Mouse (Mus musculus) hindbrain, embryonic 13.5 days (tissue): Measurements from ENCODE around the gene Strn4. TPM values are rescaled to one million over a fixed set of nuclear protein-coding genes. Genes with fewer than 3 reads are reported as not detected.

Experiments used
- ATAC-seq: fragments of 200-750 bp; cut with Nextera tagmentation; 2 replicates; pipeline ENCODE4 v1.8.0; 2017; ENCODE audit warnings: moderate TSS enrichment; ENCODE audit not compliant: low FRiP score
- H3K27ac ChIP-seq: fragments of 300-500 bp; sonication (generic); 2 replicates; pipeline ENCODE4 v1.5.1; 2015; ENCODE audit warnings: inconsistent platforms, mild to moderate bottlenecking, moderate library complexity
- H3K27me3 ChIP-seq: fragments of 300-500 bp; sonication (generic); 2 replicates; pipeline ENCODE4 v1.6.1; 2015; ENCODE audit warnings: mild to moderate bottlenecking, inconsistent platforms
- H3K36me3 ChIP-seq: fragments of 300-500 bp; sonication (generic); 2 replicates; pipeline ENCODE4 v1.6.1; 2015; ENCODE audit warnings: mild to moderate bottlenecking, inconsistent platforms
- H3K4me1 ChIP-seq: fragments of 300-500 bp; sonication (generic); replicated peaks from 2 replicates; pipeline ENCODE4 v1.6.1; 2015; ENCODE audit warnings: inconsistent platforms
- H3K4me2 ChIP-seq: fragments of 300-500 bp; sonication (generic); 2 replicates; pipeline ENCODE4 v1.6.1; 2015; ENCODE audit warnings: inconsistent platforms, mild to moderate bottlenecking, moderate library complexity
- H3K4me3 ChIP-seq: fragments of 300-500 bp; sonication (generic); 2 replicates; pipeline ENCODE4 v1.5.1; 2015; ENCODE audit warnings: mild to moderate bottlenecking, inconsistent platforms
- H3K9ac ChIP-seq: fragments of 300-500 bp; sonication (generic); 2 replicates; pipeline ENCODE4 v1.6.1; 2015; ENCODE audit warnings: mild to moderate bottlenecking, inconsistent platforms
- H3K9me3 ChIP-seq: fragments of 300-500 bp; sonication (generic); 2 replicates; pipeline ENCODE4 v1.6.1; 2016; ENCODE audit warnings: inconsistent platforms
- WGBS: fragments of 180-500 bp; shearing (Covaris S2); methylation state at CpG from one replicate; pipeline ENCODE4 v1.1.7; 2015; 5-methylcytosine and 5-hydroxymethylcytosine counted together
- polyA plus RNA-seq: library from polyadenylated mRNA; unstranded; fragments of >200 nt; fragmentation: Nextera tagmentation; extraction: Ambion mirVana; gene quantifications from 2 replicates; pipeline ENCODE4 v1.2.1, GENCODE M21; 2015

The Strn4 gene
- polyA plus RNA-seq, 1 experiment from 2014 or later = 159 TPM

DNA sequence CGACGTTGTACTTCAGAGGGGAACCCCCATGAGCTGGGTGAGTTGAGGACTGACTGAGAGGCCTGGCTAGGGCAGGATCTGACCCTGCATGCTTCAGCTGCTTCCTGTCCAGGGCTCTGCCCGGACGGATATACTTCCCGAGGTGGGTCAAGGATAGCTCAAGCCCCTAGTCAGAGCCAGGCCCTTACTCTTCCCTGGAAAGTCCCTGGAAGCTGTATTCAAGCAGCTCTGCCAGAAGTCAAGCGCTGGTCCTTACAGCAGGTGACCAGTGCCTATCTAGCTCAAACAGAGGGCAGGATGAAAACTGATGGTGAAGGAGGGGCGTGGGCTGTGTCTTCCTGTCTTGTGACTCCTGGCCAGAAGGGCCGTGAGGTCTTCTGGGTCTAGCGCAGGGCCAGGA lies 14.8 kb downstream of the Strn4 start:
- no peaks in the 10 kb centered on the region for H3K27me3 ChIP-seq
- H3K4me2 ChIP-seq = no peak overlapping the region
- no peak overlapping the region for H3K4me3 ChIP-seq
- H3K9ac ChIP-seq = no peak overlapping the region
- H3K27ac ChIP-seq = no peak overlapping the region
- no peak for ATAC-seq
- H3K36me3 ChIP-seq = peaks cover 99% of the 10 kb centered on the region
- H3K9me3 ChIP-seq = no peaks in the 10 kb centered on the region
- H3K4me1 ChIP-seq = peaks cover 6% of the 10 kb centered on the region
- 90% methylated on average over 9 of the region's 9 CpGs for WGBS

DNA sequence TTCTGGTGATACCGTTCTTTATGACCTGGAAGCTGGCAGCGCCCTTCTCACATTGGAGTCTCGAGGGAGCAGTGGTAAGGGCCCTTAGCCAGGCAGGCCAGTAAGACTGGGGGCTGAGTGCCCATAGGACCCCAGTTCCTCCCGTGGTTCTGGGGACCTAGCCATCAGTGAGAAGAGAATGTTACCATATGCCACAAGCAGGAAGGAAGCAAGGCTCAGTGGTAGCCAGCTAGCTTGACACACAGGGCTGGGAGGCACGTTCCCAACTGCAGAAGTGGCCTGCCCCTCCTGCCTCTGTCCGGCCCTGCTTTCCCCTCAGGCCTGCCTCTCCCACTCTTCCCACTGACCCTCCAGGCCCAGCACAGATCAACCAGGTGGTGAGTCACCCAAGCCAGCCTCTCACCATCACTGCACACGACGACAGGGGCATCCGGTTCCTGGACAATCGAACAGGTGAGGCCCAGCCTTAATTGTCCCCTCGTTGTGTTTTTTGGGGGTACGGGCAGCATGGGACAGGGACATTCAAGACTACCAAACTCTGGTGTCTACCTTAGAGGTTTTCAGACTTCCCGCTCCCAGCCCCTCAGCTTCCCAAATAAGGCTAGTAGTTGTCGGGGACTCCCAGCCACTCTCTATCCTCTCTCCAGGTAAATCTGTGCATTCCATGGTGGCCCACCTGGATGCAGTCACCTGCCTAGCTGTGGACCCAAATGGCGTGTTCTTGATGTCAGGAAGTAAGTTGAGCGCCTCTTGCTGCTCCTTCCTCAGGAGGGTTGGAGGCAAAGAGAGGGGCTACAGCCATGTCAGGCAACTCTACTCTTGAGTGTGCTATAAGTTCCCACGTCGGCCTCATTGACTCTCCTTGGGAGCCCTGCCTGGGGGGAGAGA lies 22.5 kb downstream of the Strn4 start:
- peaks cover 76% of the 10 kb centered on the region for H3K36me3 ChIP-seq
- ATAC-seq = no peak
- no peak overlapping the region for H3K27ac ChIP-seq
- peaks cover 7% of the 10 kb centered on the region for H3K4me1 ChIP-seq
- H3K9ac ChIP-seq = no peak overlapping the region
- H3K27me3 ChIP-seq = no peaks in the 10 kb centered on the region
- H3K4me2 ChIP-seq = no peak overlapping the region
- 97% methylated on average over 18 of the region's 18 CpGs for WGBS
- H3K9me3 ChIP-seq = no peaks in the 10 kb centered on the region
- H3K4me3 ChIP-seq = no peak overlapping the region

DNA sequence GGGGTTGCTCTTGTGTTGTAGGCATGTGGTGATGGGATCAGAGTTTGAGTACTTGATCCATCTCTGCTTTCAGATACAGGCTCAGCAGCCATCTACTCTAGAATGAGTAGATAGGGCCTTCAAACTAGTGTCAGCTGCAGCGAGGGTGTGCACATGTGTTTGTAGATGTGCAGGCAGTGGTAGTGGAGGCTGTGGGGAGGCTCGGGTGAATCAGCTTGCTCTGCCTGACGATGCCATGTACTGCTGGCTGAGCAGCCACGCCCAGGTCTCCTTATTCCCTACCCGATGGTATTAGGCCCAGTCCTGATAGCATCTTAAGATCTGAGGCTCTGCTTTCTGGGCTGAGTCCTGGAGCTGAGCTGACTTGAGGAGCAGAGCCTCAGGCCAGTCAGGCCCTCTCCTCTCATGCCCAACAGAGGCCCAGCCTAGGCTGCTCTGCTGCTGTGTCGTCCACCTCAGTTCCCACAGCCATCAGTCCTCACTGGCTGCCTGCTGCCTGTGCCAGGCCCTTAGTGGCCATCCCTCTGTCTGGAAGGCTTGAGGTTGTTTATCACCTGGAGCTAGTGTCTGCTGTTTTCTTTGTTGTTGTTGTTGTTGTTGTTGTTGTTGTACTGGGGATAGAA lies 23.2 kb downstream of the Strn4 start:
- peaks cover 69% of the 10 kb centered on the region for H3K36me3 ChIP-seq
- H3K27ac ChIP-seq = no peak overlapping the region
- peaks cover 14% of the 10 kb centered on the region for H3K4me1 ChIP-seq
- no peak overlapping the region for H3K4me2 ChIP-seq
- no peaks in the 10 kb centered on the region for H3K27me3 ChIP-seq
- no peak overlapping the region for H3K4me3 ChIP-seq
- WGBS = 87% methylated on average over 6 of the region's 6 CpGs
- no peak overlapping the region for H3K9ac ChIP-seq
- no peak for ATAC-seq
- no peaks in the 10 kb centered on the region for H3K9me3 ChIP-seq

DNA sequence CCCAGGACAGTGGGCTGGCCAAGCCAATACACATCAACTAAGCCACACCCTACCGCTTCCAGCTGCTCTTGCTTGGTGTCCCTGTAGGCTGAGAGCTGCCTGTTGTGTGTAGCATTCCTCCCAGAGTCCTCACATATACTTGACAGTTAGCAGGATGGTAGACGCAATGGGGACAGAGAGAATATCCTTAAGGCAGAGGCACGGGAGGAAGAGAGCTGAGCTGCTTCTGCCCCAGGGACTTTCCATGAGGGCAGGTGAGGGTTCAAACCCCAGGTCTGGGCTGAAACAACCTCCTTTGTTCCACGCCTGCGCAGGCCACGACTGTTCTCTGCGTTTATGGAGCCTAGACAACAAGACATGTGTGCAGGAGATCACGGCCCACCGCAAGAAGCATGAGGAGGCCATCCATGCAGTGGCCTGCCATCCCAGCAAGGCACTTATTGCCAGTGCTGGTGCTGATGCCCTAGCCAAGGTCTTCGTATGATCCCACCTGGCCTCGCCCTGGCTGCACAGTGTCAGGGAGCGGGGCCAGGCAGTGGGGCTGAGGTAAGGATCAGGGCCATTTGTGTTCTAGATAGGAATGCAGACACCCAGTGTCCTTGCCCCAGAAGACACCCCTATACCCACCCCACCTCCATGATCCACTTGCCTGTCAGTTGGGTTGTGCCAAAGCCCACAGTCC lies 23.9 kb downstream of the Strn4 start:
- no peak overlapping the region for H3K4me2 ChIP-seq
- H3K27ac ChIP-seq = no peak overlapping the region
- no peak overlapping the region for H3K4me3 ChIP-seq
- H3K9me3 ChIP-seq = no peaks in the 10 kb centered on the region
- 95% methylated on average over 12 of the region's 12 CpGs for WGBS
- no peak for ATAC-seq
- H3K36me3 ChIP-seq = peaks cover 62% of the 10 kb centered on the region
- peaks cover 21% of the 10 kb centered on the region for H3K4me1 ChIP-seq
- H3K9ac ChIP-seq = no peak overlapping the region
- H3K27me3 ChIP-seq = no peaks in the 10 kb centered on the region

DNA sequence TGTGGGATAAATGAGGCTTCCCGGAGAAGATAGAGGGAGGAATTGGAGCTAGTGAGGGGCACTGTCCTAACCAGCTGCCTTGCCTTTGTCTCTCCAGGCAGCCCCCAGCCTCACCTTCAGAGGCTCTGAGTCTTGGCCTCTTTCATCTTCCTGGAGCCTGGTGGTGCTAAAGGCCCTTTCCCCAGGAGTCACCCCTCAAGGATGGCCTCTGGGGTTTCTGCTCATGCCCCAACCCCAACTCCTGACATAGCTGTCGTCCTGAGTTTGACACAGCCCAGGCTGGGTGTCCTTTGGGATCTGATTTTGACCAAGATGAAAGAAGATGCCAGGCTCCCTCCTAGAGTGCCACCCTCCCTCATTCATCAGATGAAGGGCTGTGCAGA lies 24.4 kb downstream of the Strn4 start:
- no peak overlapping the region for H3K27ac ChIP-seq
- no peak overlapping the region for H3K9ac ChIP-seq
- no peak overlapping the region for H3K4me3 ChIP-seq
- no peaks in the 10 kb centered on the region for H3K9me3 ChIP-seq
- H3K4me1 ChIP-seq = peaks cover 26% of the 10 kb centered on the region
- ATAC-seq = no peak
- peaks cover 57% of the 10 kb centered on the region for H3K36me3 ChIP-seq
- 98% methylated on average over 2 of the region's 2 CpGs for WGBS
- H3K27me3 ChIP-seq = no peaks in the 10 kb centered on the region
- no peak overlapping the region for H3K4me2 ChIP-seq

DNA sequence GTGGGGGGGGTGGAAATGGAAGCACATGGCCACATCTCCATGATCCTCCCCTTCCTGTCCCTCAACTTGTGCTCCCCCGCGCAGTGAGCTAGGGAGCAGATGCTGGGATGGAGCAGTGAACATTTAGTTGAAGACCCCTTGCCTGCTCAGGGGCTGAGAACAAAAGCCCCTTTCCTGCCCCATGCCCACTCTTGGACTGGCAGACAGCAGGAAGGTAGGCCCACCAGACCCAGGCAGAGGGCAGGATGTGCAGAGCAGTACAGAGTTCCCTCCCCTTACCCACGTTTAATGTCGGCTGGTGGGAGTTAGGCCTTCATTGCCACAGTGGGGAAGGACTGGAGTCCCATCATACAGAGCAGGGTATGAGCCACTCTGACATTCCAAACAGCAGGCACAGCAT lies 25.4 kb downstream of the Strn4 start:
- Histone ChIP-seq H3K27ac (no peak overlapping the region), H3K36me3 (peaks cover 54% of the 10 kb centered on the region)
- no peak for ATAC-seq

DNA sequence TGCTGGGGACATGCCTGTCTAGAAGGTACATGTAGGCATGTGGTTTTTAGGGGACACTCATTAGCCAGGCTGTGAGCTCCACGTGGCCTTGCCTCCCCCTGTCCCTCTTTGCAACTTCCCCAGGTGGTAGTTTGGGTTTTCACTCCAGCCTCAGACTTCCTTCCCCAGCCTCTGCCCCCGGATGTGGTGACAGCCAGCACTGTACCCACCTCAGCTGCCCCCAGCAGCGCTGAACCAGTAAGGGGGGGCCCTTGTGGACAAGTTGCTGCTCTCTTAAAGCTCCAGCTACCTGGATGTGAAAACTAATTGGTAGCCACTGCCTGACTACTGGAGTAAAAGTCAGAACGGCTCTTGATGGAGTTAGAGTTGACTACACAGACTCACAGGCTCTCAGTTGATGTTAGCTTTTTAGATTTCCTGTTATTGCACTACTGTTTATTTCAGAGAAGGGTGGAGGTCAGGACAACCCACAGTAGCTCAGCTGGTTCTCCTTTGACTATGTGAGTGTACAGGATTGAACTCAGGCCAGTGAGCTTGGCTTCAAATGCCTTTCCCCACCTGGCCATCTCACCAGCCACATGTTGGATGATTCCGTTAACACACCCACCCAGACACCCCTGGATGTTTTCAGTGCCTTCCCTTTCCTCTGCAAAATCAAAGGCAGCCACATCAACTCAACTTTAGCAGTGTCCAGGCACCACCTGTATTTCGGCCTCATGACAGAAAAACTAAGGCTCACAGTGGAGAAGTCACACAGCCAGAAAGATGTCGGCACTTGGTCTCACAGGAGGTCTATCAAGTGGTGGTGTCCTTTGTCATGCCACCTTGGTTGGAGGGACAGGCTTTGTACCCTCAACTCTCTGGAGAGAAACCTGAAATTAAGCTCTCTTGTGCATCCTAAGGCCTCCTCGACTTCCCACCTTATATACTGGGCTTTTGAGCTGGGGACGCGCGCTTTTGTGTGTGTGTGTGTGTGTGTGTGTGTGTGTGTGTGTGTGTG lies 26.2 kb downstream of the Strn4 start:
- peak overlapping the region; percentile 57 for H3K4me3 ChIP-seq
- H3K9me3 ChIP-seq = no peaks in the 10 kb centered on the region
- ATAC-seq = 0 out of 2 replicates have a peak, but pooled peaks have one; percentile 1
- peak overlapping the region; percentile 93 for H3K4me2 ChIP-seq
- H3K36me3 ChIP-seq = peaks cover 50% of the 10 kb centered on the region
- WGBS = 53% methylated on average over 11 of the region's 11 CpGs
- peak overlapping the region; percentile 67 for H3K27ac ChIP-seq
- H3K9ac ChIP-seq = peak overlapping the region; percentile 85
- H3K27me3 ChIP-seq = no peaks in the 10 kb centered on the region
- H3K4me1 ChIP-seq = peaks cover 33% of the 10 kb centered on the region

More for the DNA sequence above, 25.4 kb downstream of the Strn4 start:
- Histone ChIP-seq H3K9ac (no peak overlapping the region), H3K4me1 (peaks cover 33% of the 10 kb centered on the region), H3K4me3 (no peak overlapping the region), H3K4me2 (no peak overlapping the region), H3K27me3 (no peaks in the 10 kb centered on the region), H3K9me3 (no peaks in the 10 kb centered on the region)
- WGBS = 77% methylated on average over 4 of the region's 4 CpGs

DNA sequence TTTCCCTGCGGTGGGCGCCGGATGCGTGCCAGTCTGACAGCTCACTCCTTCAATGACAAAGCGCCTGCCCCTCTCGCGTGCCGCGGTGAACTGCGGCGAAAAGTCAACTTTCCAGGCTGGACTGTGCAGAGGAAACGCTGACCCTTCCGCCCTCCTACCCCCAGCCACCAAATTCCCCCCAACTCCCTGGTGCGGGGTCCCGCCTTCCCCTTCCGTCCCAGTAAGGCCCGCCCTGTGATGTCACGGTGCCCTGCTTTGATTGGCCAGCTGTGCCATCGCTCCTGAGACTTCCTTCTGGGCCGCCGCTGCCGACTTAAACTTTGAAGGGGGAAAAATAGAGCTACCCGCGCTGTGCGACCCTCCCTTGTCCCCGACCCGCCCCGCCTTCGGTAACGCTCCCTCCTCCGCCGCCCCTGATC lies 27.0 kb downstream of the Strn4 start, which contains the start of gene Prkd2:
Gene Prkd2 (plus strand): TSS at position 258 of the 419 bp plus-strand sequence.
- ATAC-seq = peak; percentile 83

DNA sequence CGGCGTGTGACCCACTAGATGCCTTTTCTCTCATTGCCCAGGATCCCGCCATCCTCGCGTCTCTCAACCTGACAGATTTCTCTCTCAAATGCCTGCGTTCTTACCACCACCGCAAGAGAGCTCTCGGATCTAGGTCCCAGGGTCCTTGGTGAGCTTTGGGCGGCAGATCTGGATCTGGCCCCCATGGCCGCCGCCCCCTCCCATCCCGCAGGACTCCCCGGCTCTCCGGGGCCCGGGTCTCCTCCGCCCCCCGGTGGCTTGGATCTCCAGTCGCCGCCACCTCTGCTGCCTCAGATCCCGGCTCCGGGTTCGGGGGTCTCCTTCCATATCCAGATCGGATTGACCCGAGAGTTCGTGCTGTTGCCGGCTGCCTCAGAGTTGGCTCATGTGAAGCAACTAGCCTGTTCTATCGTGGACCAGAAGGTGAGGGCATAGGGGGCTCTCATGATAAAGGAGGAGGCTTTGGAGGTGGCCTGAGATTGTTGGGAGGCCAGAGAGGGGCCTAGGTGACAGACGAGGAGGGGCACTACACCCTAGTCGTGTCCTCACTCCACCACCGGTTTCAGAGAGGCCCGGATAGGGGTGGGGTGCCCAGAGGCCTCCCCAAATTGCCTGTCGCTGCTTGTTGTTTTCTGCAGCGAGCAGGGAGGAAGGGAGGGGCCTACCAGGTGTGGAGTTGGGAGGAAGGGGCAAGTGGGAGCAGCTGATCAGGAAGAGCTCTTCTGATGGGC lies 27.9 kb downstream of the Strn4 start:
- Histone ChIP-seq H3K27ac (peak overlapping the region; percentile 67; the same call in 1 of the 2 replicates), H3K9me3 (no peaks in the 10 kb centered on the region), H3K9ac (peak overlapping the region; percentile 85), H3K36me3 (peaks cover 32% of the 10 kb centered on the region), H3K4me1 (peaks cover 33% of the 10 kb centered on the region), H3K4me3 (peak overlapping the region; percentile 57), H3K27me3 (no peaks in the 10 kb centered on the region), H3K4me2 (peak overlapping the region; percentile 93)
- 3% methylated on average over 33 of the region's 33 CpGs for WGBS
- ATAC-seq = 0 out of 2 replicates have a peak, but pooled peaks have one; percentile 6

More for the DNA sequence above, 27.0 kb downstream of the Strn4 start, which contains the start of gene Prkd2:
- Histone ChIP-seq H3K36me3 (peaks cover 42% of the 10 kb centered on the region), H3K9ac (peak within 1 kb of the TSS; percentile 85), H3K4me2 (peak within 1 kb of the TSS; percentile 93), H3K27me3 (no peaks in the 10 kb centered on the region), H3K4me3 (peak within 1 kb of the TSS; percentile 57), H3K27ac (peak within 1 kb of the TSS; percentile 67), H3K9me3 (no peaks in the 10 kb centered on the region), H3K4me1 (peaks cover 33% of the 10 kb centered on the region)
- under 1% methylated on average over 29 of the region's 32 CpGs for WGBS

DNA sequence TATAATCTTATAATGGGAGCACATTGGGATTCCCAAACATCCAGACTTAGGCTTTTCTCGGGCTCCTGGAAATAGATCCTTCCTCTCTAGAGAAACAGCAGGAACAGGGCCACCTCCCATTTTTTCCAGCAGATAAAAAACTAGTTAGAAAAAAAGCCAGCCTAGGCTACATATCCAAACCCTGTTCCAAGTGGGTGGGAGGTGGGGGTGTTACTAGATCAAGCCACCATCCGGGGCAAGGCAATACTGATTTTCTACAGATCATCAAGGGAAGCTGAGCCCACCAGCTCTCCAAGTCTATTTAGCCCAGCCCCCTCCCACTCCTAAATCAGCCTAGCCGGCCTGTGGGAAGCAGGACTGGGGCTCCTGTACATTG lies 29.0 kb downstream of the Strn4 start:
- Histone ChIP-seq H3K4me3 (peak overlapping the region; percentile 8; the same call in 1 of the 2 replicates), H3K9me3 (no peaks in the 10 kb centered on the region), H3K9ac (peak overlapping the region; percentile 53; the same call in 1 of the 2 replicates), H3K36me3 (peaks cover 28% of the 10 kb centered on the region), H3K4me1 (peaks cover 33% of the 10 kb centered on the region), H3K4me2 (peak overlapping the region; percentile 93), H3K27me3 (no peaks in the 10 kb centered on the region), H3K27ac (0 out of 2 replicates have a peak overlapping the region, but pooled peaks have one; percentile 3)
- 67% methylated on average over 3 of the region's 3 CpGs for WGBS
- no peak for ATAC-seq
